Mouse (Mus musculus) hindbrain, embryonic 14.5 days (tissue): Measurements from ENCODE around the gene Ace2. TPM values are rescaled to one million over a fixed set of nuclear protein-coding genes. Genes with fewer than 3 reads are reported as not detected.

Source experiments
- ATAC-seq: fragments of 200-750 bp; cut with Nextera tagmentation; 2 replicates; pipeline ENCODE4 v1.8.0; 2017; ENCODE audit warnings: moderate number of reproducible peaks, mild to moderate bottlenecking, moderate TSS enrichment, moderate library complexity; ENCODE audit not compliant: low FRiP score
- DNase-seq: peaks from one replicate; pipeline ENCODE4 v3.0.0-alpha.2; 2015; ENCODE audit warnings: low spot score
- H3K27ac ChIP-seq: fragments of 300-500 bp; sonication (generic); 2 replicates; pipeline ENCODE4 v1.5.1; 2014; ENCODE audit warnings: mild to moderate bottlenecking, moderate library complexity
- H3K27me3 ChIP-seq: fragments of 300-500 bp; sonication (generic); 2 replicates; pipeline ENCODE4 v1.6.1; 2014; ENCODE audit warnings: mild to moderate bottlenecking, low read length, mixed read lengths; ENCODE audit not compliant: control insufficient read depth, insufficient read depth
- H3K36me3 ChIP-seq: fragments of 300-500 bp; sonication (generic); replicated peaks from 2 replicates; pipeline ENCODE4 v1.6.1; 2014; ENCODE audit not compliant: control insufficient read depth, insufficient read depth
- H3K4me1 ChIP-seq: fragments of 300-500 bp; sonication (generic); replicated peaks from 2 replicates; pipeline ENCODE4 v1.6.1; 2014; ENCODE audit warnings: antibody characterized with exemption, low read length, mixed read lengths; ENCODE audit not compliant: control insufficient read depth, insufficient read depth
- H3K4me2 ChIP-seq: fragments of 300-500 bp; sonication (generic); replicated peaks from 2 replicates; pipeline ENCODE4 v1.6.1; 2014; ENCODE audit warnings: mild to moderate bottlenecking, moderate library complexity
- H3K4me3 ChIP-seq: fragments of 300-500 bp; sonication (generic); replicated peaks from 2 replicates; pipeline ENCODE4 v1.5.1; 2014; ENCODE audit warnings: mild to moderate bottlenecking, low read length
- H3K9ac ChIP-seq: fragments of 300-500 bp; sonication (generic); 2 replicates; pipeline ENCODE4 v1.6.1; 2014
- H3K9me3 ChIP-seq: fragments of 300-500 bp; sonication (generic); 2 replicates; pipeline ENCODE4 v1.6.1; 2016; ENCODE audit warnings: low read length; ENCODE audit not compliant: control insufficient read depth
- WGBS: fragments of 180-500 bp; shearing (Covaris S2); extraction: QIAGEN DNeasy Blood & Tissue Kit; methylation state at CpG from one replicate; pipeline ENCODE4 v1.1.7; 2014; 5-methylcytosine and 5-hydroxymethylcytosine counted together
- polyA plus RNA-seq: library from polyadenylated mRNA; unstranded; fragments of >200 nt; fragmentation: Nextera tagmentation; extraction: Ambion mirVana; gene quantifications from 2 replicates; pipeline ENCODE4 v1.2.1, GENCODE M21; 2014

Gene Ace2
- polyA plus RNA-seq, 1 experiment from 2014 or later = 0.36 TPM

- no peak overlapping the region for H3K4me3 ChIP-seq
- H3K27me3 ChIP-seq = no peaks in the 10 kb centered on the region
- 85% methylated on average over 2 of the region's 2 CpGs for WGBS
- ATAC-seq = no peak
- H3K27ac ChIP-seq = no peak overlapping the region
- no peaks in the 10 kb centered on the region for H3K36me3 ChIP-seq
- H3K4me2 ChIP-seq = no peak overlapping the region
- no peak for DNase-seq
- H3K4me1 ChIP-seq = no peaks in the 10 kb centered on the region
- no peak overlapping the region for H3K9ac ChIP-seq
- H3K9me3 ChIP-seq = no peaks in the 10 kb centered on the region
These were observed 82.9 kb downstream of the Ace2 start for GRCm38 (mm10) chrX:164221989-164222388.

- Histone ChIP-seq H3K9me3 (no peaks in the 10 kb centered on the region), H3K27me3 (no peaks in the 10 kb centered on the region), H3K9ac (no peak overlapping the region), H3K4me2 (no peak overlapping the region), H3K4me1 (no peaks in the 10 kb centered on the region), H3K27ac (no peak overlapping the region), H3K4me3 (no peak overlapping the region), H3K36me3 (no peaks in the 10 kb centered on the region)
- DNase-seq (no peak), ATAC-seq (no peak)
- 59% methylated on average over 8 of the region's 8 CpGs for WGBS
These were observed 94.2 kb downstream of the Ace2 start for GRCm38 (mm10) chrX:164233380-164233779.

Other genes starting within 250 kb of the Ace2 start
- 155 and 167 TPM in 2 replicates for gene Ap1s2, start 230.3 kb upstream of the Ace2 start, polyA plus RNA-seq
- gene Zrsr2, start 180.7 kb upstream of the Ace2 start, polyA plus RNA-seq = 49.8 and 49.9 TPM in 2 replicates
- 0.95 and 1.1 TPM in 2 replicates for gene Car5b, start 111.3 kb upstream of the Ace2 start, polyA plus RNA-seq
- gene Siah1b, start 62.8 kb upstream of the Ace2 start, polyA plus RNA-seq = 19.1 and 19.8 TPM in 2 replicates
- 0.27 and 0.92 TPM in 2 replicates for gene Cltrn, start 50.5 kb upstream of the Ace2 start, polyA plus RNA-seq
- 0.50 and 0.59 TPM in 2 replicates for gene Bmx, start 118.9 kb downstream of the Ace2 start, polyA plus RNA-seq
- gene Pir, start 130.0 kb downstream of the Ace2 start, polyA plus RNA-seq = 3.8 and 4.0 TPM in 2 replicates
- 0.29 and 0.56 TPM in 2 replicates for gene Vegfd, start 234.0 kb downstream of the Ace2 start, polyA plus RNA-seq